Mouse (Mus musculus): ENCODE data around the gene Sox5. TPM values are rescaled to one million over a fixed set of nuclear protein-coding genes. Genes with fewer than 3 reads are reported as not detected.

Gene Sox5
- total and polyA plus RNA-seq, 2 experiments from 2014 or later = 26.2 to 32.9 TPM

- DNase-seq (ENCODE audit: low spot score) (no peak), ATAC-seq (no peak)
- H3K4me3 ChIP-seq (ENCODE audit: low read length) = no peak overlapping the region
- H3K4me1 ChIP-seq (ENCODE audit: insufficient read depth, low read length) = no peaks in the 10 kb centered on the region
- WGBS = 88% methylated on average over 4 of the region's 4 CpGs
- no peaks in the 10 kb centered on the region for H3K27me3 ChIP-seq (ENCODE audit: insufficient read depth, low read length)
- no peak overlapping the region for H3K4me2 ChIP-seq (ENCODE audit: low read depth, low read length)
- H3K36me3 ChIP-seq (ENCODE audit: insufficient read depth, low read length) = no peaks in the 10 kb centered on the region
- H3K27ac ChIP-seq = no peak overlapping the region
- no peaks in the 10 kb centered on the region for H3K9me3 ChIP-seq (ENCODE audit: low read length)
- no peak overlapping the region for H3K9ac ChIP-seq (replicated peaks; ENCODE audit: low read length)
- TF ChIP-seq CTCF (IDR thresholded peaks at IDR 0.05; ENCODE audit: low read depth) = no peak
Observed at GRCm38 (mm10) chr6:144323372-144323771, 458.4 kb downstream of the Sox5 start.

DNA sequence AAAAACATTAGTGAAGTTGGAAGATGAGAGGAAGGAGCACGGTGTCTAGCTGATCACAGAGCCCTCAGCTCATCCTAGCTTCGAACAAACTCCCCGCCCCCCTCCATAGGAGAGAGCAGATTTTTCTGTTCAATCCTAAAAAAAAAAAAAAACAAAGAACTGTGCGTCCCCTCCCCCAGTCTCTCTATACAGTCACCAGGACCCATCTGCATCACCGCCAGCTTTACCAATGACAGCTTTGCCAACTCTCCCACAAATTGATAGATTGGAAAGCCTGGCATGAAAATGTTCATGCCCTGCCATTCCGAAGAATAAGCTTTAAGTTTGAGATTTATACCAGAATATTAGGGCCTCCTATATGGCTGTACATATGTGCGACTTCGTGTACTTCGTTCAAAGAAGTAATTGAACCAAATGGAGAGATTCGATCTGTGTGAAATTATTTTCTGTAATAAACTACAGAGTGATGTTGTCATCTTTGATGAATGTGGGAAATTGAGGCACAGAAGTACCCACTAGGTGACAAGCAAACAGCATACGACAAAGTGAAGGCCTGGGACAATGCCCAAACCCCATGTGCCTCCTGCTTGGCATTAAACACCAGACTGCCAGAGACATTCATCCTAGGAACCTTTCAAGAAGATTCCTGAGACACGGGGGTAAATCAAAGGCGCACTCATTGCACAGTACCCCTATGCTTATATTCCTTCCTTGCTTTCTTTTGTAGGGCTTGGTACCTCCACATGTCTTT is 459.3 kb downstream of the Sox5 start:
- DNase-seq (ENCODE audit: low spot score) (no peak), ATAC-seq (no peak)
- no peak overlapping the region for H3K4me2 ChIP-seq (ENCODE audit: low read depth, low read length)
- no peak overlapping the region for H3K9ac ChIP-seq (replicated peaks; ENCODE audit: low read length)
- no peaks in the 10 kb centered on the region for H3K27me3 ChIP-seq (ENCODE audit: insufficient read depth, low read length)
- H3K27ac ChIP-seq = no peak overlapping the region
- TF ChIP-seq CTCF (IDR thresholded peaks at IDR 0.05; ENCODE audit: low read depth) = no peak
- H3K36me3 ChIP-seq (ENCODE audit: insufficient read depth, low read length) = no peaks in the 10 kb centered on the region
- no peaks in the 10 kb centered on the region for H3K4me1 ChIP-seq (ENCODE audit: insufficient read depth, low read length)
- 83% methylated on average over 13 of the region's 13 CpGs for WGBS
- H3K9me3 ChIP-seq (ENCODE audit: low read length) = no peaks in the 10 kb centered on the region
- no peak overlapping the region for H3K4me3 ChIP-seq (ENCODE audit: low read length)

GRCm38 (mm10) chr6:144320327-144320726 is 461.4 kb downstream of the Sox5 start:
- Histone ChIP-seq H3K4me2 (ENCODE audit: low read depth, low read length) (no peak overlapping the region), H3K36me3 (ENCODE audit: insufficient read depth, low read length) (no peaks in the 10 kb centered on the region), H3K4me1 (ENCODE audit: insufficient read depth, low read length) (no peaks in the 10 kb centered on the region), H3K27ac (no peak overlapping the region), H3K9me3 (ENCODE audit: low read length) (no peaks in the 10 kb centered on the region), H3K4me3 (ENCODE audit: low read length) (no peak overlapping the region), H3K27me3 (ENCODE audit: insufficient read depth, low read length) (no peaks in the 10 kb centered on the region), H3K9ac (replicated peaks; ENCODE audit: low read length) (no peak overlapping the region)
- DNase-seq (ENCODE audit: low spot score) = no peak
- no peak for TF ChIP-seq CTCF (IDR thresholded peaks at IDR 0.05; ENCODE audit: low read depth)
- no peak for ATAC-seq

- Histone ChIP-seq H3K27me3 (ENCODE audit: insufficient read depth, low read length) (no peaks in the 10 kb centered on the region), H3K4me3 (ENCODE audit: low read length) (no peak overlapping the region), H3K4me2 (ENCODE audit: low read depth, low read length) (no peak overlapping the region), H3K27ac (no peak overlapping the region), H3K36me3 (ENCODE audit: insufficient read depth, low read length) (no peaks in the 10 kb centered on the region), H3K4me1 (ENCODE audit: insufficient read depth, low read length) (no peaks in the 10 kb centered on the region), H3K9me3 (ENCODE audit: low read length) (no peaks in the 10 kb centered on the region), H3K9ac (replicated peaks; ENCODE audit: low read length) (no peak overlapping the region)
- DNase-seq (ENCODE audit: low spot score) (no peak), ATAC-seq (no peak)
- TF ChIP-seq CTCF (IDR thresholded peaks at IDR 0.05; ENCODE audit: low read depth) = no peak
- 64% methylated on average over 6 of the region's 6 CpGs for WGBS
Observed at GRCm38 (mm10) chr6:144319717-144320116, 462.1 kb downstream of the Sox5 start.

DNA sequence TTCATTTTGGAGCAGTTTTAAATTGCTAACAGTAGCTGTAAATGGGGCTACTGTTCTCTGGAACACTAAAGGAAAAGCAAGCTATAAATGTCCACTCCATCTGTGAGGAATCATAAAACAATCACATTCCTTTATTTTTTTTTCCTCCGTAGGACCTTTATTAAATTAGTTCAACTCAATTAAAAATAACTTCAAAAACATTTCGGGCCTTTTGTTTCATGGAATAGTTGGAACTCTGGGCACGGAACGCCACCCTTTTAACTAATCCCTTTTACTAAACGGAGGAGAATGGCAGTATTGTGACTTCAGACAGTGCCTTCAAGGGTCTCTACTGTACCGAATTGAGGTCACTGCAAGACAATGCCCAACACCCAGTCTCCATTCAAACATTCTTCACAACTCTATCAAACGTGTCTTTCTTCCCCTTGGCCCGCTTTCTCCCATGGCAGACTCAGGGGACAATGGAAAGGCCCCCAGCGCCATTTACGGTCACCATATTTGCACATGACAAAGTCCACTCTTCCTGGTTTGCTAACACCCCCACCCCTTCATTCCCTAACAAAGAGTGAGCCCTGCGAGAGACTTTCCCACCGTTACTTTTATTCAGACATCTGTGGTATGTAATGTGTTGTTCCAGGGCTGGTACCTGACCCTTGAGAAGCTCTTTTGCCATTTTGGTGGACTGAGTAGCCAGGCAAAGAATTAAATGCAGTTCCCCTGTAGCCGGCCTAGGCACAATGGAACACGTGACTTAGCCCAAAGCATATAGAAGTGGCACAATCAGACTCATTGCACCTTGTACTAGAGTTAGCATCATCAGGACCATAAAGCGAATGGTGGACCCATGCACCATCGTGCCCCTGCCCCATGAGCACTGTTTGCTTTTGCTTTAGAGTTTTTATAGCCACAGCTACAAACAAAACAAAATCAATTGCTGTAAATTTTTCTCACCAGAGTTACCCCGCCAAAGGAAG is 468.7 kb downstream of the Sox5 start:
- Histone ChIP-seq H3K4me2 (ENCODE audit: low read depth, low read length) (no peak overlapping the region), H3K36me3 (ENCODE audit: insufficient read depth, low read length) (no peaks in the 10 kb centered on the region)
- peak; percentile 31 for DNase-seq (ENCODE audit: low spot score)

GRCm38 (mm10) chr6:144312282-144312780 is 469.4 kb downstream of the Sox5 start:
- no peak overlapping the region for H3K9ac ChIP-seq (replicated peaks; ENCODE audit: low read length)
- no peaks in the 10 kb centered on the region for H3K27me3 ChIP-seq (ENCODE audit: insufficient read depth, low read length)
- 41% methylated on average over 7 of the region's 7 CpGs for WGBS
- H3K9me3 ChIP-seq (ENCODE audit: low read length) = no peaks in the 10 kb centered on the region
- H3K36me3 ChIP-seq (ENCODE audit: insufficient read depth, low read length) = no peaks in the 10 kb centered on the region
- DNase-seq (ENCODE audit: low spot score) (no peak), ATAC-seq (no peak)
- no peak for TF ChIP-seq CTCF (IDR thresholded peaks at IDR 0.05; ENCODE audit: low read depth)
- no peak overlapping the region for H3K4me3 ChIP-seq (ENCODE audit: low read length)
- H3K4me1 ChIP-seq (ENCODE audit: insufficient read depth, low read length) = no peaks in the 10 kb centered on the region
- no peak overlapping the region for H3K4me2 ChIP-seq (ENCODE audit: low read depth, low read length)
- no peak overlapping the region for H3K27ac ChIP-seq

More for the DNA sequence above, 468.7 kb downstream of the Sox5 start:
- Histone ChIP-seq H3K9me3 (ENCODE audit: low read length) (no peaks in the 10 kb centered on the region), H3K4me3 (ENCODE audit: low read length) (no peak overlapping the region), H3K4me1 (ENCODE audit: insufficient read depth, low read length) (no peaks in the 10 kb centered on the region), H3K27me3 (ENCODE audit: insufficient read depth, low read length) (no peaks in the 10 kb centered on the region), H3K27ac (no peak overlapping the region), H3K9ac (replicated peaks; ENCODE audit: low read length) (no peak overlapping the region)
- no peak for TF ChIP-seq CTCF (IDR thresholded peaks at IDR 0.05; ENCODE audit: low read depth)
- 30% methylated on average over 17 of the region's 17 CpGs for WGBS
- peak; percentile 85 for ATAC-seq
